Mouse (Mus musculus) limb, embryonic 14.5 days (tissue): ENCODE results near the gene Nt5dc2. TPM values are rescaled to one million over a fixed set of nuclear protein-coding genes. Genes with fewer than 3 reads are reported as not detected.

ENCODE experiments used
- ATAC-seq: fragments of 200-750 bp; cut with Nextera tagmentation; 2 replicates; pipeline ENCODE4 v1.8.0; 2017; ENCODE audit warnings: low read depth, moderate number of reproducible peaks, moderate TSS enrichment; ENCODE audit not compliant: low FRiP score
- DNase-seq: peaks from one replicate; pipeline ENCODE4 v3.0.0-alpha.2; 2015; ENCODE audit warnings: low spot score
- H3K27ac ChIP-seq: fragments of 300-500 bp; sonication (generic); replicated peaks from 2 replicates; pipeline ENCODE4 v1.5.1; 2014; ENCODE audit warnings: low read depth, mild to moderate bottlenecking, low read length, moderate library complexity, mixed read lengths
- H3K27me3 ChIP-seq: fragments of 300-500 bp; sonication (generic); 2 replicates; pipeline ENCODE4 v1.6.1; 2014; ENCODE audit warnings: low read length, mixed read lengths; ENCODE audit not compliant: control insufficient read depth, insufficient read depth
- H3K36me3 ChIP-seq: fragments of 300-500 bp; sonication (generic); 2 replicates; pipeline ENCODE4 v1.6.1; 2014; ENCODE audit warnings: mild to moderate bottlenecking, low read length, moderate library complexity, mixed read lengths; ENCODE audit not compliant: control insufficient read depth, insufficient read depth
- H3K4me1 ChIP-seq: fragments of 300-500 bp; sonication (generic); 2 replicates; pipeline ENCODE4 v1.6.1; 2014; ENCODE audit warnings: antibody characterized with exemption, low read length, mixed read lengths; ENCODE audit not compliant: control insufficient read depth, insufficient read depth
- H3K4me2 ChIP-seq: fragments of 300-500 bp; sonication (generic); replicated peaks from 2 replicates; pipeline ENCODE4 v1.6.1; 2014; ENCODE audit warnings: low read depth, mild to moderate bottlenecking, low read length, moderate library complexity; ENCODE audit not compliant: severe bottlenecking
- H3K4me3 ChIP-seq: fragments of 300-500 bp; sonication (generic); replicated peaks from 2 replicates; pipeline ENCODE4 v1.5.1; 2014; ENCODE audit warnings: low read length
- H3K9ac ChIP-seq: fragments of 300-500 bp; sonication (generic); 2 replicates; pipeline ENCODE4 v1.6.1; 2014; ENCODE audit warnings: mild to moderate bottlenecking, low read depth, low read length, moderate library complexity; ENCODE audit not compliant: severe bottlenecking
- H3K9me3 ChIP-seq: fragments of 300-500 bp; sonication (generic); 2 replicates; pipeline ENCODE4 v1.6.1; 2016; ENCODE audit warnings: low read length; ENCODE audit not compliant: control insufficient read depth
- POLR2A ChIP-seq: fragments of 200-500 bp; IDR thresholded peaks from 2 replicates; pipeline ENCODE4 v1.8.0; 2012; ENCODE audit warnings: inconsistent platforms, mild to moderate bottlenecking, moderate library complexity, borderline replicate concordance; ENCODE audit not compliant: insufficient read depth, insufficient read length; ENCODE audit errors: extremely low read depth
- WGBS: fragments of 180-500 bp; shearing (Covaris S2); extraction: QIAGEN DNeasy Blood & Tissue Kit; methylation state at CpG from one replicate; pipeline ENCODE4 v1.1.7; 2014; 5-methylcytosine and 5-hydroxymethylcytosine counted together
- polyA plus RNA-seq, 2 experiments: library from polyadenylated mRNA; depleted of rRNA in 1 of 2; stranded (reverse) in 1 of 2; unstranded in 1 of 2; fragments of >200 nt; fragmentation: Nextera tagmentation in 1 of 2; extraction: Ambion mirVana in 1 of 2; gene quantifications; 2 replicates each; pipeline versions ENCODE4 v1.2.1 to v1.2.3; 2012 to 2014

Nt5dc2 gene
- polyA plus RNA-seq, 2 experiments = 357 to 361 TPM

DNA sequence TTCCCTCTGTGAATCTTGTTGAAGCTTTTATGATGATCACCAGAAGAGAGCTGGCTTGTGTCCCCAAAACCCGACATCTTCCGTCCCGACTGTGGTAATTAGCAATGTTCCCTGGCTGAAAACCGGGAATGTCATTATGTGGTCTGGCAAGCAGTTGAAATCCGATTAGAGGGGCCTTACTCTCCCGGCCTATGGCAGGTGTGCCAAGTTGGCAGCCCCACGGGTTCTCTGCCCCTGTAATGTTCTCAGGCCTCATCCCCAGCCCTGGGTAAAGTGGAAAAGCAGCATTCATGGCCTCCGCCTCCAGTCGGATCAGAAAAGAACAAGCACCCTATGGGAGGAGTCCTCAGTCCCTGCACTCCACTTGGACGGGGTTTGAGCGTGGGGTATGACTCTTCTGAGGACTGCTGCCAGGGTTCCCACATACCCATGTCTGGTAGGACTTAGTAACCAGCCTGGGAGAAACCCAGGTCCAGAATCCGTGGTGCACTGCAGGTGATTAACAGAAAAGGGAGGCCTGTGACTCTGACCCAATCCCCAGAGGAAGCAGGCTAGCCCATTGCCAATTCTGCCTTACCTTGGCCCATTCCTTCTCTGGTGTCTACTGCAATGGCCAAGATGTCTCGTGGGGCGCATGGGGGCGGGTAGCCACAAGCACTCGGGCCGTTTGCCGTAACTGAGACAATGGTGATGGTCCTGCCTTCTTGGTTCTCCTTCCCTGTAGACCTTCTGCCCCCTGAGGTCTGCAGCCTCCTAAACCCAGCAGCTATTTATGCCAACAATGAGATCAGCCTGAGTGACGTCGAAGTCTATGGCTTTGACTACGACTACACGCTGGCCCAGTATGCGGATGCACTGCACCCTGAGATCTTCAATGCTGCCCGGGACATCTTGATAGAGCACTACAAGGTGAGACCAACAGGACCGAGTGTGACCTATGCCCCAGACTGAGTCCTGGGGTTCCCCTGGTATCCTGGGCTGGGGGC lies 3.5 kb downstream of the Nt5dc2 start:
- H3K4me3 ChIP-seq = no peak overlapping the region
- WGBS = 82% methylated on average over 25 of the region's 25 CpGs
- no peaks in the 10 kb centered on the region for H3K27me3 ChIP-seq
- no peak for TF ChIP-seq POLR2A
- no peak overlapping the region for H3K27ac ChIP-seq
- no peak overlapping the region for H3K4me2 ChIP-seq
- H3K9ac ChIP-seq = no peak overlapping the region
- no peak for ATAC-seq
- no peaks in the 10 kb centered on the region for H3K9me3 ChIP-seq
- DNase-seq = no peak
- H3K4me1 ChIP-seq = peaks cover 35% of the 10 kb centered on the region
- peaks cover 54% of the 10 kb centered on the region for H3K36me3 ChIP-seq

DNA sequence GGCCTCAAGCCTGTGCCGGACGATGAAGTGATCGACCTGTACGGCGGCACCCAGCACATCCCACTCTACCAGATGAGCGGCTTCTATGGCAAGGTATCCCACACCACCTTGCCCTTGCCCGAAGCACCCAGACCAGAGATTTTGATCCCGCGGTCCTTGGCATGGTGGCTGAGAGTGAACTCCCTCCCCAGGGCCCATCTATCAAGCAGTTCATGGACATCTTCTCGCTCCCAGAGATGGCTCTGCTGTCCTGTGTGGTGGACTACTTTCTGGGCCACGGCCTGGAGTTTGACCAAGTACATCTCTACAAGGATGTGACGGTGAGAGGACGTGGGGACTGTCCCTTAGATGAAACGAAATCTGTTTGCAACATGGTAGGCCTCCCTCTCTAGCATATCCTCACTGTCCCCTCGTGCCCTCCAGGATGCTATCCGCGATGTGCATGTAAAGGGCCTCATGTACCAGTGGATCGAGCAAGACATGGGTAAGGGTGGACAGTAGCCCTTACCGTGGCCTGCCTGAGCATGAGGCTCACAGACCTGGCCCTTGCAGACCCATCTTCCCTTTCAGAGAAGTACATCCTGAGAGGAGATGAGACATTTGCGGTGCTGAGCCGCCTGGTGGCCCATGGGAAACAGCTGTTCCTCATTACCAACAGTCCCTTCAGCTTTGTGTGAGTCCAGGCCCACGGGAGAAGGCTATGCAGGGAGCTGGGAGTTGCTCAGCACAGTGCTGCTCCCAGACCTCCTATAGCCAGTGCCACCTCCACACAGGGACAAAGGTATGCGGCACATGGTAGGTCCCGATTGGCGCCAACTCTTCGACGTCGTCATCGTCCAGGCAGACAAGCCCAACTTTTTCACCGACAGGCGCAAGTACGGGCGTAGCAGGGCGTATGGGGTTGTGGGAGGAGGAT lies 4.9 kb downstream of the Nt5dc2 start:
- H3K9ac ChIP-seq = no peak overlapping the region
- no peak overlapping the region for H3K4me2 ChIP-seq
- no peaks in the 10 kb centered on the region for H3K9me3 ChIP-seq
- H3K27ac ChIP-seq = no peak overlapping the region
- TF ChIP-seq POLR2A = no peak
- no peaks in the 10 kb centered on the region for H3K27me3 ChIP-seq
- DNase-seq = no peak
- no peak for ATAC-seq
- H3K4me1 ChIP-seq = peaks cover 29% of the 10 kb centered on the region
- WGBS = 90% methylated on average over 34 of the region's 34 CpGs
- no peak overlapping the region for H3K4me3 ChIP-seq
- H3K36me3 ChIP-seq = peaks cover 68% of the 10 kb centered on the region

DNA sequence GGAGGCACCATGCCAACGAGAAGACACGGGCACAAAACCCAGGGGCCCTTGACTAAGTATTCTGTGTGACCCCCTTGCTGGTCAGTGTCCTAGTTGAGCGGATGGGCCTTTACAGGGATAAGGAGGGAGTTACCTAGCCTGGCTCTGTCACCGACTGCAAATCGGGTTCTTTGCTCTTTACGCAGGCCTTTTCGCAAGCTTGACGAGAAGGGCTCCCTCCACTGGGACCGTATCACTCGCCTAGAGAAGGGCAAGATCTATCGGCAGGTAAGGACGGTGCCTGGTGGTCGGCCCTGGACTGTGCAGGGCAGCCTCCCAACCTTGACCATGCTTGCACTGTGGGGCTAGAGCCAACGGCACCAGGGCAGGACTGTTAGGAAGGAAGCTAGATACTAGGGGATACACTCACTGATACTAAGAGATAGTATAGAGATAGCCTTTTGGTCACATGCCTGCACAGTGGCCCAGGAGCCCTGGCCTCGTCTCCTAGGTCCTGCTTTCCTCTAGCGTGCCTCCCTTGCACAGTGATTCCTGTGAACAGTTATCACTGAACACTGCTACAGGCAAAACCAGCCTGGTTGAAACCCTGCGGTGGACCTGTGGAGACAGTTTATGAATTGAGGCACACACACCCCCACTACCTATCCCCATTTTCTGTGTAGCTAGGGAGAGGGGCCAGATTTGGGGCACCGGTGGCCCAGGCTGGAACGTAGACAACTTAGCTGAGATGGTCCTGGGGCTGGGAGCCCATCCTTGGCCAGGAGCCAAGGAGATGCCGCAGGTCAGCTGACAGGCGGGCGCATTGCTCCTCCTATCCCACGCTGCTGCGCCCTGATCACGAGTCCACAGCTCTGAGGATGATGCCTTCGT lies 5.8 kb downstream of the Nt5dc2 start:
- no peak for TF ChIP-seq POLR2A
- H3K4me2 ChIP-seq = no peak overlapping the region
- no peaks in the 10 kb centered on the region for H3K27me3 ChIP-seq
- no peaks in the 10 kb centered on the region for H3K9me3 ChIP-seq
- no peak overlapping the region for H3K27ac ChIP-seq
- peaks cover 77% of the 10 kb centered on the region for H3K36me3 ChIP-seq
- H3K4me3 ChIP-seq = no peak overlapping the region
- DNase-seq (no peak), ATAC-seq (no peak)
- WGBS = 92% methylated on average over 26 of the region's 26 CpGs
- no peak overlapping the region for H3K9ac ChIP-seq
- H3K4me1 ChIP-seq = peaks cover 29% of the 10 kb centered on the region

DNA sequence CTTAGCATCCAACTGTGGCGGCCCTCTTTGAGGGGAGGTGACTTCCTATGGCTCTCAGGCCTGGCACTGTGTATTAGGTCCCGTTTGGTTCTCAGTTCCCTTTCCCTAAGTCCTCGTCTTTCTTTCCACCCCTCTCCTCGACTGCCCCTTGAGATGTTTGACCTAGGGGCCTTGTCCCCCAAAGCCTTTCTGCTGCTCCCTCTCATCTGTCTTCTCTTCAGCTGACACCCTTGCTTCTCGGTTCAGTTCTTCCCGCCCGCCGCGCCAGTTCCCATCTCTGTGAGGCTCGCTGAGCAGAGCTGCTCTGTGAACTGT lies 6.4 kb downstream of the Nt5dc2 start:
- H3K27me3 ChIP-seq = no peaks in the 10 kb centered on the region
- H3K9ac ChIP-seq = no peak overlapping the region
- peaks cover 24% of the 10 kb centered on the region for H3K4me1 ChIP-seq
- peaks cover 82% of the 10 kb centered on the region for H3K36me3 ChIP-seq
- no peak overlapping the region for H3K4me3 ChIP-seq
- DNase-seq (no peak), ATAC-seq (no peak)
- WGBS = 89% methylated on average over 10 of the region's 10 CpGs
- no peak for TF ChIP-seq POLR2A
- no peak overlapping the region for H3K27ac ChIP-seq
- H3K4me2 ChIP-seq = no peak overlapping the region
- no peaks in the 10 kb centered on the region for H3K9me3 ChIP-seq
